Mouse (Mus musculus): Measurements from ENCODE around the gene Gm9780. TPM values are rescaled to one million over a fixed set of nuclear protein-coding genes. Genes with fewer than 3 reads are reported as not detected.
"Not testable (repeated sequence)": the region's sequence is repeated elsewhere in the genome, so short reads cannot be mapped to it uniquely, and the experiment has no call there.

The Gm9780 gene
- polyA plus RNA-seq, 1 experiment from 2014 or later, result 227 TPM

- not testable (repeated sequence) for ATAC-seq; H3K27me3 ChIP-seq (replicated peaks; ENCODE audit: insufficient read depth, low read length); DNase-seq (ENCODE audit: low spot score); H3K27ac ChIP-seq (ENCODE audit: low read length); H3K4me2 ChIP-seq (replicated peaks; ENCODE audit: low read depth, low read length); H3K4me3 ChIP-seq (ENCODE audit: low read depth, low read length); H3K9me3 ChIP-seq (ENCODE audit: low read length); H3K4me1 ChIP-seq (ENCODE audit: insufficient read depth, low read depth, low read length); H3K9ac ChIP-seq (replicated peaks; ENCODE audit: low read depth); H3K36me3 ChIP-seq (ENCODE audit: insufficient read depth, low read length)
- 7% methylated on average over 6 of the region's 13 CpGs for WGBS
Observed at GRCm38 (mm10) chr14:25979242-25979941, 63.1 kb downstream of the Gm9780 start.

- no CpG with 5 or more reads among the region's 25 CpGs for WGBS
- H3K4me3 ChIP-seq (ENCODE audit: low read depth, low read length), result not testable (repeated sequence)
Observed at GRCm38 (mm10) chr14:25978371-25979241, 63.9 kb downstream of the Gm9780 start, which contains the start of gene Duxbl1. Gene Duxbl1 (plus strand): TSS chr14:25978577.

More at GRCm38 (mm10) chr14:25978371-25979241, 63.9 kb downstream of the Gm9780 start, which contains the start of gene Duxbl1:
- not testable (repeated sequence) for H3K4me1 ChIP-seq (ENCODE audit: insufficient read depth, low read depth, low read length); H3K36me3 ChIP-seq (ENCODE audit: insufficient read depth, low read length); H3K4me2 ChIP-seq (replicated peaks; ENCODE audit: low read depth, low read length); H3K9ac ChIP-seq (replicated peaks; ENCODE audit: low read depth); H3K27me3 ChIP-seq (replicated peaks; ENCODE audit: insufficient read depth, low read length); H3K27ac ChIP-seq (ENCODE audit: low read length); DNase-seq (ENCODE audit: low spot score); H3K9me3 ChIP-seq (ENCODE audit: low read length)
- peak; percentile 48 for ATAC-seq

Other genes starting within 250 kb of the Gm9780 start
- gene Anxa11, start 200.6 kb downstream of the Gm9780 start, polyA plus RNA-seq (2015; fragmentation: Nextera tagmentation; extraction: Ambion mirVana), result 54.6 and 55.3 TPM in 2 replicates
- 5.1 and 13.2 TPM in 2 replicates for gene Plac9a, start 139.6 kb downstream of the Gm9780 start, polyA plus RNA-seq (2015; fragmentation: Nextera tagmentation; extraction: Ambion mirVana)
- 4.5 and 4.6 TPM in 2 replicates for gene Tmem254a, start 115.0 kb downstream of the Gm9780 start, polyA plus RNA-seq (2015; fragmentation: Nextera tagmentation; extraction: Ambion mirVana)
- 0.10 TPM in 1 of 2 replicates, not detected in the other for gene Cphx1, start 104.4 kb downstream of the Gm9780 start, polyA plus RNA-seq (2015; fragmentation: Nextera tagmentation; extraction: Ambion mirVana)
- 0.58 and 0.82 TPM in 2 replicates for gene Duxbl1, start 64.1 kb downstream of the Gm9780 start, polyA plus RNA-seq (2015; fragmentation: Nextera tagmentation; extraction: Ambion mirVana)
- gene Tmem254c, start 24.6 kb upstream of the Gm9780 start, polyA plus RNA-seq (2015; fragmentation: Nextera tagmentation; extraction: Ambion mirVana), result 76.1 and 87.6 TPM in 2 replicates
- not detected in 2 replicates for gene Cphx2, start 38.8 kb upstream of the Gm9780 start, polyA plus RNA-seq (2015; fragmentation: Nextera tagmentation; extraction: Ambion mirVana)
- not detected in 2 replicates for gene Cphx3, start 39.6 kb upstream of the Gm9780 start, polyA plus RNA-seq (2015; fragmentation: Nextera tagmentation; extraction: Ambion mirVana)
- gene Duxbl2, start 75.6 kb upstream of the Gm9780 start, polyA plus RNA-seq (2015; fragmentation: Nextera tagmentation; extraction: Ambion mirVana), result 1.3 and 1.9 TPM in 2 replicates
- 220 and 235 TPM in 2 replicates for gene Plac9b, start 139.8 kb upstream of the Gm9780 start, polyA plus RNA-seq (2015; fragmentation: Nextera tagmentation; extraction: Ambion mirVana)
- gene Tmem254b, start 164.3 kb upstream of the Gm9780 start, polyA plus RNA-seq (2015; fragmentation: Nextera tagmentation; extraction: Ambion mirVana), result 40.4 and 42.0 TPM in 2 replicates
- 0.21 TPM in 1 of 2 replicates, not detected in the other for gene Duxbl3, start 215.3 kb upstream of the Gm9780 start, polyA plus RNA-seq (2015; fragmentation: Nextera tagmentation; extraction: Ambion mirVana)